Mouse (Mus musculus) E14TG2a.4 (cell line): ENCODE data around the gene Krtap4-9.
"Not testable (repeated sequence)": the region's sequence is repeated elsewhere in the genome, so short reads cannot be mapped to it uniquely, and the experiment has no call there.

Experiments
- CTCF ChIP-seq: conservative IDR thresholded peaks from 2 replicates; pipeline ENCODE4 v1.5.1; 2014; ENCODE audit warnings: low read length
- NANOG ChIP-seq: IDR thresholded peaks from 2 replicates; pipeline ENCODE4 v1.6.1; 2014; ENCODE audit warnings: borderline replicate concordance, low read length, mixed read lengths
- POU5F1 ChIP-seq: IDR thresholded peaks from 2 replicates; pipeline ENCODE4 v1.6.1; 2014; ENCODE audit warnings: low read length, borderline replicate concordance

GRCm38 (mm10) chr11:99809792-99810191 lies 24.8 kb downstream of the Krtap4-9 start, which contains the start of gene Krtap4-13:
- TF ChIP-seq CTCF, POU5F1, NANOG: not testable (repeated sequence)
